Mouse (Mus musculus) bone marrow macrophage, adult 2 months (primary cell): ENCODE measurements at regions not wholly inside any gene's neighbourhood (a gene's known extent, or its start where the extent isn't known, plus 50 kb on each side); places are given as distances from the start of the nearest gene placed in this dataset.

Source experiments
- CTCF ChIP-seq: IDR thresholded peaks from 2 replicates; pipeline ENCODE4 v1.5.1; 2012; ENCODE audit warnings: low read depth, mild to moderate bottlenecking, low read length, moderate library complexity
- POLR2A ChIP-seq: IDR thresholded peaks from 2 replicates; pipeline ENCODE4 v1.6.1; 2012; ENCODE audit warnings: mild to moderate bottlenecking, low read depth, low read length, borderline replicate concordance

DNA sequence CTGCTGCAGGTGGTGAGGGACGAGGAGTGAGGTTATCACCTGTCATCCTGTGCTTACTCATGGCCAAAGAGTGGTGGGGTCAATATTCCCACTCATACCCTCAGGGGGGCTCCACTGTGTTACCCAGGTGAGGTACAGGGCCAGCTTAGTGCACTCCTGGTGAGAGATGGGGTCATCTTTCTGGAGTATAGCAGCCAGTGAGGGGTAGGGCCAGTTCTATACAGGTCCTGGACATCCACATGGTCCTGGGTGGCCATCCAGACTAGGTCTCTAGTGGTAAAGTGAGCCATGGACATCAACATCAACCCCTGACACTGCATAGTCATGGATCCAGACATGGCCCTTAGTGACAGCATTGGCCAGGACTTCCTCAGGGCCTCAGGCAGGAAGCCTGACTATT is 169.0 kb downstream of the Otol1 start:
- TF ChIP-seq POLR2A (no peak), CTCF (no peak)
